Mouse (Mus musculus): ENCODE measurements at regions not wholly inside any gene's neighbourhood (a gene's known extent, or its start where the extent isn't known, plus 50 kb on each side); places are given as distances from the start of the nearest gene placed in this dataset.
"Not testable (repeated sequence)": the region's sequence is repeated elsewhere in the genome, so short reads cannot be mapped to it uniquely, and the experiment has no call there.

DNA sequence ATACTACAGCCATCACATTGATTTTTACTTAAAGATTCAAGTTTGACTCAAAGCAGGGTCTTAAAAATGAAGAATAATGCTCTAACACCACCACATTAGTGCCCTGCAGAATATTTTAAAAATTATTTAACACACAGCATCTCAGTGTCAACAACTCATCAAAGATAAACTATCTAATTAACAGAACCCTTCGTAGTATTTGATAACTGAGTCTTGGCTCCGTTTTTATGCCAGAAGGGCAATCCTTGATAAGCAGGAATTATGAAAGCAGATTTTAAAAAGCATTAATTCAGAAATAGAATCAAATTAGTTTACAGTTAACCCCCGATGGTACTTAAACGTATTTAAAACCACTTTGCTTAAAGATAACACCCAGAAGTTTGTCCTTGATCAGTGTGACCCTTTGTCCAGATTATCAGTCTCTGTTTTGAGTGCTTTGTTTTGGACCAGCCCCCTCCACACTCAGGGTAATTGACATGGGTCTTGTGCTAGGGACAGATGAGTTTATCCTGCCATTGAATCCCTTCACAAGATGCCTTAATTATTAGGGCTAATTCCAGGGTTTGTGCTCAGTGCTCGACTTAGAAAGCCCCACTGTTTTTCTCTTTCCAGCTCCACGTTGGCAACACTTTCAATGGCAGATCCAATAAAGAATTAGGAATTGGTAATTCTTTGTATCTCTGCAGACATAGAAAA, 69.4 kb upstream of the Dph6 start:
- no peak for DNase-seq

- no peak for DNase-seq
Measured at GRCm38 (mm10) chr2:114727197-114727596, 72.4 kb upstream of the Dph6 start.

GRCm38 (mm10) chr2:114734861-114735569, 80.3 kb upstream of the Dph6 start:
- peak in 1 of 2 experiments; percentile 3 for DNase-seq

- no peak for DNase-seq
Measured at GRCm38 (mm10) chr2:114739421-114740212, 84.9 kb upstream of the Dph6 start.

- DNase-seq = no peak
Measured at GRCm38 (mm10) chr2:114763276-114763675, 108.5 kb upstream of the Dph6 start.

- DNase-seq = not testable (repeated sequence)
Measured at GRCm38 (mm10) chr2:114773723-114774122, 119.0 kb upstream of the Dph6 start.

- DNase-seq = no peak
Measured at GRCm38 (mm10) chr2:114774278-114774677, 119.5 kb upstream of the Dph6 start.

GRCm38 (mm10) chr2:114775532-114775931, 120.8 kb upstream of the Dph6 start:
- peak; percentile 20 to 22 for DNase-seq

DNA sequence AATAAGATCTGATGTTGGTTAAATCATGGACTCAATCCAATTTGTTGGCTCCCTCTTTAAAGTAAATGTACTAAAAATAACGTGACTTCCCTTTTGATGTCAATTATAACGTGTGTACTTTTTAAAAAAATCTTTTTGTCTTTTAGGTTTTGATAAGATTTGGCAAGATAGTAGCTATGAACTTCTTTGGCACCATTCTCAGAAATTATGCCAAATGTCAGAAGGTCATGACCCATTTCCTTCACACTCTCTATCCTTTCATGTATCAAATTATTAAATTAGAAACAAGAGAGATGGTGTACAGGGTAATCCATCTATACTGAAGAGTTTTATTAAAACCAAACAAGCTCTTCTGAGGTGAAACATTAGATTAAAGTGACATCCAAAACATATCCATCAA, 121.4 kb upstream of the Dph6 start:
- no peak for DNase-seq

GRCm38 (mm10) chr2:114782450-114782849, 127.7 kb upstream of the Dph6 start:
- DNase-seq = peak in 1 of 2 experiments; percentile 46

- no peak for DNase-seq
Measured at GRCm38 (mm10) chr2:114784191-114784590, 129.4 kb upstream of the Dph6 start.

DNA sequence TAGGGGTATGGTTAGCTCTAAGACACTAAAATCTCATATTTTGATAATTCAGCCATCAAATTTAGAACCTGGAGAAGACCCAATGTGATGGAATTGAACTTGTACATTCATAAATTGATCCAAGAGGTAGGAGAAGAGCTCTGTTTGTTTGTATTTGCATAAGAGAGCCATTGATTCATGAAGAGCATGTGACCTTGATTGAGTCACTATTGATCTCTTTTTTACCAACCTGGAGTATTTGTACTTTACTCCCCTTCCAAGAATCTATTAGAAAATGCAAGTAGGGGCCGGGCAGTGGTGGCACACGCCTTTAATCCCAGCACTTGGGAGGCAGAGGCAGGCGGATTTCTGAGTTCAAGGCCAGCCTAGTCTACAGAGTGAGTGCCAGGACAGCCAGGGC, 133.5 kb upstream of the Dph6 start:
- DNase-seq = no peak

DNA sequence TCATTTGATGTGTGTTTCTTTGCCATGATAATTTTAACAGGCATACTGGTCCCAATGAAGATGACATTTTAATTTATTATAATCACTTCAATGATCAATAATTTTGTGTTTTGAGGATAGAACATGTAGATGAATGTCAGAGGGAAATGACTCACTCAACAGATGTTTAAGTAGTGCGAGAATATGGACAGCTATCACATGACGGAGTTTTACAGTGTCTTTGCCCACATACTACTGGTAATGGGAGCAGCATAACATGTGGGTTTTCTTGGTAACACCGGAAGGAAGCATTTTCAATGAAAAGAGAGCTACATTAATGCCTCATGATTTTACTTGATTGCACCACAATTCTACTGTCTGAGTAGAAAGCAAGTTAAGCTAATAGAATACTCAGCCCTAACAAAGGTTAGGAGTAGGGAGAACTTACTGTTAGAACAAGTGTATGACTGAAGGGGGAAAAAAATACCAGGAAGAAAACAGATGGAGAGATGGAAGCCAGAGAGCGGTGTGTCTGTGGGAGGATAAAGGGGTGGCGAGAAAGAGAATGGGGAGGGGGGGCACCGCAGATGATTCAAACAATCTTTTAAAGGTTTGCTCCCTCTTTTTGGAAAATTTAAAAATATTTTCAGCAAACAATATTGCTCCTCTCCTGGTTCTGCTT, 142.0 kb upstream of the Dph6 start:
- no peak for DNase-seq

DNA sequence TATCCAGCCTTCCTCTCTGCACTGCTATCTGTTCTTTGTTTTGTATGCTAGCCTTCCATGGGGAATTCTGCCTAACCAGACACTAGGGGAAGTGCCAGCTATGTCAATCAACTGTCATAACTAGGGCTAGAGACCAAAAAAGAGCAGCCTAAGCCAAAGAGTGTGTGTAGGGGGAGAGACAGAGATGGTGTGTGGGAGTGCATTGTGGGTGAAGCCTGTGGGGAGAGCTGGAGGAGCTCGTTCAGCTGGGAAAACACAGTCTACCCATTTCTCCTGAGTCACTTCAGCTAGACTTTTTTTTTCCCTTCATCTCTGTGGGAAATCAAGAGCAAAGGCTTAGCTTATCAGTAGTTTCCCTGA, 142.5 kb upstream of the Dph6 start:
- no peak for DNase-seq

GRCm38 (mm10) chr2:114803241-114803640, 148.5 kb upstream of the Dph6 start:
- peak in 1 of 2 experiments; percentile 19 for DNase-seq

DNA sequence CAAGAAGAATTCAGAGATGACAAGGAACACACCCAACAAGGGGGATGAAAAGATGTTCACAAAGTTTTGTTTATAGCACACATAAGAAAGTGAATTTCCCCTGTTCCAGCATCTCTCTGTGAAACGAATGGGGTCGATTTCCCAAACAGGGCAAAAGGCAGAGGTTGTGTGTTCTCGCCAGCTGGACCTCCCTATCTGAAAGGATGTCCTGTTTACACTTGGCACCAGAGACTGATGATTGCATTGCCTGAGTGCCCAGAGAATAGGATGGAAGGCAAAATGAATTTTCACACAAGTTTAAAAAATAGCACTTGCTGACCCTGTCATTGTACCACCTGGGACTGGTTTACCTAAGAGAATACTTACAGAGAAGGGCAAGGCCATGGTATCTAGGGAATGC, 149.2 kb upstream of the Dph6 start:
- DNase-seq = peak in 1 of 2 experiments; percentile 20

DNA sequence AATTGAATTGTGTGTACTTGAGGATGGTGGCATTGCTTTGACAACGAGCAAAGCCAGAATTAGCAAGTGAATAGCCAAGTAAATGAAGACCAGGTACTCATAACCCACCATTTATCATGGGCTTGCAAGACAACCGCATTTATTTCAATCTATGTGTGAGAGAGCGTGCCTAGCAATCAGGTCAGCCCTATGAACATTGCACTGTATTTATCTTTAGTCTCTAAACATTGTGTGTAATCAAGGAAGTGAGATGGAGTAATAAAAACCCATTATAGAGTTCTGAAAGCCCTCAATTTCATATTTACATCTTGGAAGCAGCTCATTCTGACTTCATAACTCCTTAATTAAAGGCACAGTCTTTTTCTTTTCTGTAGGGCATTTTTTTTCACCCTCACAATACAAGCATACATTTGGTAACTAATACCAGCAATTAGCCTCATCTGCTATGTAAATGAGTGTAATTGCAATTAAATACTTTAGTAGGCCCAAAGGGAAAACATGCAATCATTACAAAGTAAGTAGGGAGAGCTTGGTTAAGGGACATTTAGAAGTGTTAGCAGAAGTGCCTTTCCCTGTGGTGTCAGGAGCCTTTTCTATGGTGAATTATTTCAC, 150.8 kb upstream of the Dph6 start:
- DNase-seq = no peak

DNA sequence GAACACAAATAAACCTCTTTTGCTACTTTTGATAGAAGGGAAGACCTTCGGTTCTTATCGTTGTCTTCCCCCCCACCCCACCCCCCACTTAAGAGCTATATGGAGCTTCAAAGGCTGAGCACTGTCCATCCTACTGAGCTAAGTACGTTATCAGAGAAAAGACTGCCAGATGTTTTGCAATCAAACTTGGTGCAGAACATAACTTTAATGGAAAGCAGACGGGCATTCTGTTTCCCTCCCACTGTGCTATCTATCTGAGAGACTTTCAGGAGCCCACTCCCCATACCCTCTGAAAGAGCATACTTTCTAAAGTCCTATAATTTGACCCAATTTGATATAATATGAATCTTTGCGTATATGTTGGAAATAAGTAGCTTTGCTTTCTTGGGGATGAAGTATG, 153.3 kb upstream of the Dph6 start:
- no peak for DNase-seq

DNA sequence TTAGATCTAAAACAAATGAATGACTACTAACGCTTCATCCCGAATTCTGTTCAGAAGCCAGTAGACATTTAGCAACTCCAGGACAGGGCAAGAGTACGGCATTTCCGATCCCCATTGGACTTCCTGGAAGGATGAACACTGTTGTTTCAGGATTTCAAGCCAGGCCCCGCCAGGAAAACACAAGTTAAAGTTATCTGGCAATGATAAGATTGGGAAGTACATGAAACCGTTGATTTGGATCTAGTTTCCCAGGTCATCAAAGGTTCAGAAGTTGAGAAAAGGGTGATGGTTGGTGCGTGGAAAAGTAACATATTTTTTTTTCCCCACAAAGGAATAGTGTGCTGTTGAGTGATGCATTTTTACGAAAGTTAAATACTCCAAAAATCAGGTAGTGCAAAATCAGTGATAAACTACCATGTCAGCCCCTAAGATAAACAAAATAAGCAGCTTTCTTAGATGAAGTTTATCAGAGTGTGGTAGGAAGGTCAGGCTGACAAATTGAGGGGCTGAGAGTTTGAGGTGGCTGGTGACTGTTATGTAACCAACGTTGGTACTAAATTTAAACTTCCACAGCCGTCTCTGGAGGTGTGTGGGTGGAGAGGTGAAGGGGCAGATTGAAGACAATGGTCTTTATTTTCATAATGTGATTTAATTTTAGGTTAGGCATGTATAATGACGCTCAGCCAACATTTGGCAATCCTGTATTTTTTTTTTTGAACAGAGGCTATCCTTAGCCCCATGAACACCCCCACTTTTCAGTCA, 157.6 kb upstream of the Dph6 start:
- DNase-seq = peak; percentile 46 to 72

- peak; percentile 13 to 17 for DNase-seq
Measured at GRCm38 (mm10) chr2:114812903-114813290, 158.1 kb upstream of the Dph6 start.

DNA sequence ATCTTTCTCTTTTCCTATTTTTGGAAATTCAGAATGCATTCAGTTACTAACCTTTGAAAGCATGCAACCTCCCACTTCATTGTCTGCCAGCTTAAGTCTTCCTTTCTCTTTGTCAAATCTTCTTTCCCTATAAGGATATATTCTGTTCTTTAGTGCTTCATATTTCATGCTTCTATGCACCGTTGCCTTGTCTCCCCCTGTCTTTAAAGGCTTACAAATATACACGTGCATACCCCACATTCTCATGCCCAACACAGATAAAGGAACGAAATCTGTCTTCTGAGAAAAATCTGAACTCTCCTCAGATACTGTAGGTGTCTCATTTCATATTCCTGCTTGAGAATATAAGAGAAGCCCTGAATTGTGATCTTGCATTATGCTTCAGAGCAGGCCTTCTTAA, 167.9 kb upstream of the Dph6 start:
- DNase-seq = no peak

DNA sequence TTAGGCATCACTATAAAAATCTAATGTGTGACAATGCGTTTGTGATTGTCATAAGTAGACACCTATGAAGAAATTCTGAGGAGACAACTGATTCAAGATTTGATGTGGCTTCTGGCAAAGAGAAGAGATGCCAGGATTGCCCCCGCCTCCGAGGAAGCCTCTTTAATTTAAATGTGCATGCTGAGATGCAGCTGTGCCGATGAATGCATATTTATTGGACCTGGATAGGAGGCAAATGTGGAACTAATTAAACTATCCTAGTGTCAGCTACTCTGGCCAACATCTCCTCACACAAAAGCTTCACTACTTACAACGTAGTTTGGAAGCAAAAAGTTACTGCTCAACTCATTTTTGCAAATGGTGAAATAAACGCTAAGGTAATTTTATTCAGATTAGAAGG, 173.4 kb upstream of the Dph6 start:
- no peak for DNase-seq

Measured in kidney, postnatal 36 days (tissue).